Mouse (Mus musculus): Measurements from ENCODE around the gene Gm28047. TPM values are rescaled to one million over a fixed set of nuclear protein-coding genes. Genes with fewer than 3 reads are reported as not detected.

Gm28047 gene
- total RNA-seq, 1 experiment from 2014 or later: not detected

GRCm38 (mm10) chr15:102520416-102520815 lies 104.5 kb downstream of the Gm28047 start:
- ATAC-seq (ENCODE audit: extremely low read depth, insufficient number of reproducible peaks, low FRiP score, poor library complexity, severe bottlenecking): no peak

- no peak for ATAC-seq (ENCODE audit: extremely low read depth, insufficient number of reproducible peaks, low FRiP score, poor library complexity, severe bottlenecking)
Observed at GRCm38 (mm10) chr15:102519211-102520141, 105.4 kb downstream of the Gm28047 start.

- no peak for ATAC-seq (ENCODE audit: extremely low read depth, insufficient number of reproducible peaks, low FRiP score, poor library complexity, severe bottlenecking)
Observed at GRCm38 (mm10) chr15:102518859-102519201, 106.0 kb downstream of the Gm28047 start.

GRCm38 (mm10) chr15:102517976-102518858 lies 106.7 kb downstream of the Gm28047 start, which contains the start of gene Tarbp2:
Gene Tarbp2 (plus strand): TSS chr15:102518192.
- peak; percentile 85 for ATAC-seq (ENCODE audit: extremely low read depth, insufficient number of reproducible peaks, low FRiP score, poor library complexity, severe bottlenecking)

- no peak for ATAC-seq (ENCODE audit: extremely low read depth, insufficient number of reproducible peaks, low FRiP score, poor library complexity, severe bottlenecking)
Observed at GRCm38 (mm10) chr15:102517631-102517975, 107.3 kb downstream of the Gm28047 start.

GRCm38 (mm10) chr15:102516728-102517404 lies 108.0 kb downstream of the Gm28047 start, which contains the start of gene Map3k12:
Gene Map3k12 (minus strand): TSS chr15:102517064.
- no peak for ATAC-seq (ENCODE audit: extremely low read depth, insufficient number of reproducible peaks, low FRiP score, poor library complexity, severe bottlenecking)

- no peak for ATAC-seq (ENCODE audit: extremely low read depth, insufficient number of reproducible peaks, low FRiP score, poor library complexity, severe bottlenecking)
Observed at GRCm38 (mm10) chr15:102516293-102516692, 108.6 kb downstream of the Gm28047 start.

GRCm38 (mm10) chr15:102515791-102516190 lies 109.1 kb downstream of the Gm28047 start:
- ATAC-seq (ENCODE audit: extremely low read depth, insufficient number of reproducible peaks, low FRiP score, poor library complexity, severe bottlenecking): no peak

GRCm38 (mm10) chr15:102515261-102515660 lies 109.6 kb downstream of the Gm28047 start:
- no peak for ATAC-seq (ENCODE audit: extremely low read depth, insufficient number of reproducible peaks, low FRiP score, poor library complexity, severe bottlenecking)

- ATAC-seq (ENCODE audit: extremely low read depth, insufficient number of reproducible peaks, low FRiP score, poor library complexity, severe bottlenecking): no peak
Observed at GRCm38 (mm10) chr15:102513004-102513403, 111.9 kb downstream of the Gm28047 start.

GRCm38 (mm10) chr15:102512471-102512870 lies 112.4 kb downstream of the Gm28047 start:
- no peak for ATAC-seq (ENCODE audit: extremely low read depth, insufficient number of reproducible peaks, low FRiP score, poor library complexity, severe bottlenecking)

GRCm38 (mm10) chr15:102512010-102512409 lies 112.9 kb downstream of the Gm28047 start:
- no peak for ATAC-seq (ENCODE audit: extremely low read depth, insufficient number of reproducible peaks, low FRiP score, poor library complexity, severe bottlenecking)

GRCm38 (mm10) chr15:102511285-102511833 lies 113.5 kb downstream of the Gm28047 start:
- ATAC-seq (ENCODE audit: extremely low read depth, insufficient number of reproducible peaks, low FRiP score, poor library complexity, severe bottlenecking): no peak

- peak; percentile 75 for ATAC-seq (ENCODE audit: extremely low read depth, insufficient number of reproducible peaks, low FRiP score, poor library complexity, severe bottlenecking)
Observed at GRCm38 (mm10) chr15:102510590-102511284, 114.1 kb downstream of the Gm28047 start.

GRCm38 (mm10) chr15:102510110-102510509 lies 114.8 kb downstream of the Gm28047 start:
- no peak for ATAC-seq (ENCODE audit: extremely low read depth, insufficient number of reproducible peaks, low FRiP score, poor library complexity, severe bottlenecking)

- ATAC-seq (ENCODE audit: extremely low read depth, insufficient number of reproducible peaks, low FRiP score, poor library complexity, severe bottlenecking): no peak
Observed at GRCm38 (mm10) chr15:102508336-102508735, 116.5 kb downstream of the Gm28047 start.

GRCm38 (mm10) chr15:102507561-102507960 lies 117.3 kb downstream of the Gm28047 start:
- ATAC-seq (ENCODE audit: extremely low read depth, insufficient number of reproducible peaks, low FRiP score, poor library complexity, severe bottlenecking): no peak

GRCm38 (mm10) chr15:102506864-102507263 lies 118.0 kb downstream of the Gm28047 start:
- no peak for ATAC-seq (ENCODE audit: extremely low read depth, insufficient number of reproducible peaks, low FRiP score, poor library complexity, severe bottlenecking)
